Mouse (Mus musculus) megakaryocyte, embryonic 14.5 days (primary cell): ENCODE data around the gene Gm37240.

Experiments
- FLI1 ChIP-seq: IDR thresholded peaks from 2 replicates; pipeline ENCODE4 v1.6.1; 2012; ENCODE audit warnings: low read length, inconsistent platforms, mixed read lengths
- GATA1 ChIP-seq: IDR thresholded peaks from 3 replicates; pipeline ENCODE4 v1.6.1; 2012; ENCODE audit warnings: mixed read lengths, low read length, inconsistent platforms, borderline replicate concordance

- no peak for TF ChIP-seq GATA1
- TF ChIP-seq FLI1 = no peak
These were observed 1414.8 kb downstream of the Gm37240 start for GRCm38 (mm10) chr3:84472527-84472926.
